Mouse (Mus musculus) megakaryocyte, embryonic 14.5 days (primary cell): ENCODE data around the gene Smug1.

Experiments
- FLI1 ChIP-seq: IDR thresholded peaks from 2 replicates; pipeline ENCODE4 v1.6.1; 2012; ENCODE audit warnings: low read length, inconsistent platforms, mixed read lengths
- GATA1 ChIP-seq: IDR thresholded peaks from 3 replicates; pipeline ENCODE4 v1.6.1; 2012; ENCODE audit warnings: mixed read lengths, low read length, inconsistent platforms, borderline replicate concordance

DNA sequence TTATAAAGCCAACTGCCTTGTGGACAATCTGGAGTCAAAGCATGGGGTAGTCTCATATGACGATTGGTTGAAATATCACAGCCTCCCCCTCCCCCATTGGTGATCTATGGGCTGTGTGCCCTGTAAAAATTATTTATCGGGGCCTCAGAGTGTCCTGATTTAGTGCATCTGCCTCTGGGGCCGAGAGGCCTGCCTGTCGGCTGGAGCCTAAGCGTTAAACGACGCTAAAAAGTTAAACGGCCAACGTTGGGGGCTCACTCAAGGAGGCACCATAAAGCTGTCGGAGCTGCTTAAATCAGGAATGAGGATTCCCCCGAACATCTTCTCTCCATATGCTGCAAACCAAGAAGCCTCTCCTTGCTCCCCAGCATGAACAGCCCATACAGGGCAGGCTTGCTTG is 46.3 kb downstream of the Smug1 start:
- TF ChIP-seq GATA1 (no peak), FLI1 (no peak)
